Mouse (Mus musculus) kidney, adult 11 months (tissue): ENCODE data around the gene Tnf.
"Not testable (repeated sequence)": the region's sequence is repeated elsewhere in the genome, so short reads cannot be mapped to it uniquely, and the experiment has no call there.

ENCODE experiments used
- DNase-seq: peaks from one replicate; pipeline ENCODE4 v3.0.0; 2022

Gene Tnf

GRCm38 (mm10) chr17:35201787-35202186, at the start of gene Tnf:
Gene Tnf (minus strand): TSS chr17:35202007.
- no peak for DNase-seq

GRCm38 (mm10) chr17:35251162-35251719, 49.4 kb upstream of the Tnf start:
- no peak for DNase-seq

GRCm38 (mm10) chr17:35250348-35251120, 48.7 kb upstream of the Tnf start:
- DNase-seq: peak; percentile 6

DNA sequence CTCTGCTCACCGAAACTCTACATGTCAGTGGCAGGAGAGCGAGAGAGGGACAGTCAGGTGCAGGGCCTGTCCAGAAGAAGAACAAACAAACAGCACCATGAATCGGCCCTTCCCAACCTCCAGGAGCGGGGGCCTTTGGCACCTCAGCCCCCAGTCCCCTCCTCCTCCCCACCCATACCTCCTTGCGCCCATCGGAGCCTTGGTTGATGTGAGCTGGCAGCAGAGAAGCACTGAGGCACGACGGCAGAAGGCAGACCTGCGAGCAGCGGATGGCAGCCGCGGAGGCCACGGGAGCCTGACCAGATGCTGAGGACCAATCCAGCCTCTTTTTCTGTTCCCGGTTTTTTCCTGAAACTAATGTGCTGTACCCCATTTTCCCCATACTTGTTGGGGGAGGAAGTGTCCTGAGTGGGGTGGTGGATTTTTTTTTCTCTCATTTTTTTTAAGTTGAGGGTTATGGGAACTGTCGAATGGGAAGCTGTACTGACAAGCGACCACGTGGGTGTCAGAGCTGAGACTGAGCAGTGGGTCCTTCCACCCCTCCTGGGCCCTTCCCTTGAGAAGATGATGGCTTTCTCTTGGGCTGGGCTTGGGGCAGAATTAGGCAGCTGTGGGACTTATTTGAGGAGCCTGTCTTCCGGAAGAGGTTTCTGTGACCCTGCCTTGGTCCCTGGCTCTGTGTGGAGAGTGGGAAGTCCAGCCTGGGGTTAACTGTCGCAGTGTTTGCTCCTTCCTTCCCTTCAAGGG, 47.8 kb upstream of the Tnf start:
- DNase-seq: no peak

- no peak for DNase-seq
Measured at GRCm38 (mm10) chr17:35248986-35249385, 47.2 kb upstream of the Tnf start.

DNA sequence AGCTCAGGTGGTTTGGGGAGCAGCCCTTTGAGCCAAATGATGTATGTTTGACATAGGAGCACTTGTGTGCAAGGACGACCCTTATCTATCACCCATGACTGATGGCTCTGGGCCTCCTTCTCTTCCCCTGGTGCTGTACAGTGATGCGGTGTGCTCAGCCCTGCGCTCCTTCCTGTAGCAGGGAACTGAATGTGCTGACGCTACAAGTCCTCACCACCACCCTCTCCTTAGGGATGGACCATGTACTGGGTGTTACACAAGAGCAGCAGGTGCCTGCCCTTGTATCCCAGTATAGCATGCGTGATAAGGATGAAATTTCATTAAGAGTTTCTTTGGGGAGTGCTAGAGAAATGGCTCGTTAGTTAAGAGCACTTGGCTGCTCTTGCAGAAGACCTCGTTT, 45.3 kb upstream of the Tnf start:
- DNase-seq: peak; percentile 64

DNA sequence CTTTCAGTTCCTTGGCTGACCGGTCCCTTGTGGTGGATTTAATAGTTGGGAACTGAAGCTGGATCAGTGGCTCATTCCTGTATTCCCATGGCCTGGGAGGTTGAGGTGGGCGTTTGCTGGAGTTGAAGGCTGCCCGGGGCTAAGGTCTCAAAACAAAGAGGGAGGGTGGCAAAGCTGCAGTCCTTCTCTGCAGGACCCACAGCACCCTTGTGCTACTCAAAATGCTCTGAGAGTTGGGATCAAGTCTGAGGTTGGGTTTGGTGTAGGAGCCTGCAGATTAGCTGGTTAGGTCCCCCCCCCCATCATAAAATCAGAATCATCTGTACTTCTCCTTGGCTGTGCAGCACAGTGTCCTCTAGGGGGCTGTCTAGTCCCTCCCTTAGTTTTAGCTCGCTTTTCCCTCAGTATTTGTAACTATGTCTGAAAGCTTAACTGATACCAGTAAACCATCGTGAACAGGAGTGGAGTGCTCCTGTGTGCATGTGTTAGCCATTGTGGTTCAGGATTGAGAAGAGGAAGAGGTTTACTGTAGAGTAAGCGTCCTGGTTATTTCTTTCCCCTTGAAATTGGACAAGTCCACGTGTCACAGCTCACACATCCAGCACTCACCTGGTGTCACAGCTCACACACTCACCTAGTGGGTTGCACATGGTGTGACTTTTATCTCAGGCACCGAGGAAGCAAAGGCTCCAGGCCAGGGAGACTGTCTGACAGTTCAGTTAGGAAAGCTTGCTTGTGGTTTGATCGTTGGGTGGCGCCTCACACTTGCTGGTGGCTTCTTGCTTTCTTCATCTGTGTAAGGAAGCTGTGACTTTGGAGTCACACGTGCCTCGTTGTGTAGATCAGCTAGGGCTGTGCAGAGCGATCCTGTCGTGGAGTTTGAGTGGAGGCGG, 44.2 kb upstream of the Tnf start:
- no peak for DNase-seq

GRCm38 (mm10) chr17:35244999-35245398, 43.2 kb upstream of the Tnf start:
- peak; percentile 58 for DNase-seq

DNA sequence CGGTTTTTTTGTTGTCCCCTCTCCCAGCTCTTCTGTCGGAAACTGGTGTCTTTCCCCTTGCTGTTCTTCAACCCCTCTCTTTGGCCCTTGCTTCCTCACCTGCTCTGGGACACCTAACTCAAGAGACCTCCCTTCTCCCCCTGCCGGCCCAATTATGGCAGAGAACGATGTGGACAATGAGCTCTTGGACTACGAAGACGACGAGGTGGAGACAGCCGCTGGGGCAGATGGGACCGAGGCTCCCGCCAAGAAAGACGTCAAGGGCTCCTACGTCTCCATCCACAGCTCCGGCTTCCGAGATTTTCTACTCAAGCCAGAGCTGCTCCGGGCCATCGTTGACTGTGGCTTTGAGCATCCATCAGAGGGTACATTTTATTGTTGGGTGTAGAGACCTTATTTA, 41.3 kb upstream of the Tnf start:
- peak; percentile 55 for DNase-seq

DNA sequence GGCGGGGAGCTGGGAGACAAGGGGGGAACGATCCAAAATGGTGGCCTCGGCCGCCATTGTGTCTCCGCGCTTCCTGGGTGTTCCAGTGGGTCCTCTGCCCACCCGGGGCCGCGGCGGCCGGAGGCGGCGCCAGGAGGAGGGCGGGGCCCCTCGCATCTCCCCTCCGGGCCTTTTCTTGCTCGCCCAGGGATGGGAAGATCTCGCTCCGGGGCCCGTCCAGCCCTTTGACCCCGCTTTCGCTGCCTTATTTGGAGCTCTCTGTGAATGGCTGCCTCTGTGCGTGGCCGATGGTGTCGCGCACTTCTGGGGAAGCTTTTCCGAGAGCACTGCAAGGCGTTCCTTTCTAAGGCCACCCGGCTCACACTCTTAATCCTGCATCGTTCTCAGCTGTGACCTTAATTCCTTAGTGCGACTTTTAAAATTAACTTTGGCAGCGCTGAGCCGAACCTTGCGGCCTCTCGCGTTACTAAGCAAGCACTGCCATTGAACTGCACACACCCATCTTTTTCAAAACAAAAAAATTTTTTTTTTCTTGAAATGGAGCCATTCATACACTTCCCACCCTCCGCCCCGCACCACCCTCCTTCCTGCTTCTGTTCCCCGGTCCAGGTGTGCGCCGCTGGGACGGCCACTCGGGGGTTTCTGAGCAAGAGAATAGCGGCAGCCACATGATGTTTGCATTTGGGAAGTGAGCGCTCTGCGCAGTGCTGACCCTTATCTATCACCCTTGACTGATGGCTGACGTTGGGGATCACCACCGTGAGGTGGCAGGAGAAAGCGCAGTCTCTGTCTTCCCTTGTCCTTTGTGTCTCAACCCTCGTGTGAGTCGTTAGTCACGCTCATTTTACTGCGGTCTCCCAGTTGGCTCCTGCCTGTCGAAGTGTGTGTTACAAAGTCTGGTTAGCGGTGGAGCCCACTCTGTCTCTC, 40.5 kb upstream of the Tnf start:
- DNase-seq: peak; percentile 45

- peak; percentile 96 for DNase-seq
Measured at GRCm38 (mm10) chr17:35241305-35242014, 39.7 kb upstream of the Tnf start, which contains the start of gene Ddx39b. Gene Ddx39b (plus strand): TSS chr17:35241746.

DNA sequence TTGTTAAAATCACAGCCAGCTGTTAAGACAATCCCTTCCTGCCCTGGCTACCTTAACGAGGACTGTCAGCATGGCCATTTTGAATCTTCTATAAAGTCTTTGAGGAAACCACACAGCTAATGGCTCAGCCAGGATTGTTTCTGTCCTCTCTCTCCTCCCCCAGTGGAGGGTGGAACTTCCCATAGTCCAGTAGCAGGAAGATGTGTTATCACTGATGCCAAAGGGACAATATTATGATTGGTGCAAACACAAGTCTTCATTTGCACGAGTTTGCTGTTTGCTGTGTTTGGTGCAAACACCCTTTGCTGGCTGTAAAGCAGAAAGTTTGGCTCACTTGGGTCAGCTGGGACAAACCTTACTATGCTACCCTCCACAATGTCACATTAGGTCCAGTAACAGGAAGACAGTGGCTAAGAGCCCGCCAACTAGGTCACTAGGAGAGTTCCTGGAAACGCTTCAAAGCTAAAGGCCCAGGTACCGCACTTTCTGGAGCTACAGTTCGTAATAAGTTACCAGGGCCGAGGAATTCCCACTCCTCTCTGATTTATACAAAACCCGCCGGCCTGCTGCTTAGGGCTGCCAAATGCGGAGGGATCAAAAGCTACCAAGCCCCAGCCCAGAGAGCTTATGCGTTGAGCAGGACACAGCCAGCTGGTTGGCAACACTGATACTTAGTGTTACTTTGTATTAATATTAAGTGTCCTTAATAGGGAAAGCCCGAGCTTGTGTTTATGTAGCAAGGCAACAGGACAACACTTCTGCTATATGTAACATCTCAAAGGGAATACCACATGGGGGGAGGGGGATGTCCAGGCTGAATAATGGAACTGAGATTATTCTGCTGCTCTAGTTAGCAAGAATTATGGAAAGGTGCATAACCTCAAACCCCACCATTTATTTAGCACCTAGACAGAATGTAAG, 38.8 kb upstream of the Tnf start:
- DNase-seq: peak; percentile 69

GRCm38 (mm10) chr17:35239700-35240099, 37.9 kb upstream of the Tnf start:
- no peak for DNase-seq

GRCm38 (mm10) chr17:35237504-35237903, 35.7 kb upstream of the Tnf start:
- no peak for DNase-seq

GRCm38 (mm10) chr17:35236996-35237395, 35.2 kb upstream of the Tnf start:
- no peak for DNase-seq

- peak; percentile 90 for DNase-seq
Measured at GRCm38 (mm10) chr17:35236390-35236746, 34.6 kb upstream of the Tnf start.

- DNase-seq: peak; percentile 92
Measured at GRCm38 (mm10) chr17:35235614-35236389, 34.0 kb upstream of the Tnf start, which contains the start of gene Nfkbil1. Gene Nfkbil1 (minus strand): TSS chr17:35235792.

GRCm38 (mm10) chr17:35234903-35235302, 33.1 kb upstream of the Tnf start:
- DNase-seq: peak; percentile 36

- not testable (repeated sequence) for DNase-seq
Measured at GRCm38 (mm10) chr17:35234090-35234489, 32.3 kb upstream of the Tnf start.
